Mouse (Mus musculus) hindbrain, embryonic 12.5 days (tissue): ENCODE measurements at regions not wholly inside any gene's neighbourhood (a gene's known extent, or its start where the extent isn't known, plus 50 kb on each side); places are given as distances from the start of the nearest gene placed in this dataset.

ENCODE experiments used
- ATAC-seq: fragments of 200-750 bp; cut with Nextera tagmentation; 2 replicates; pipeline ENCODE4 v1.8.0; 2017; ENCODE audit warnings: moderate TSS enrichment; ENCODE audit not compliant: low FRiP score
- H3K27ac ChIP-seq: fragments of 300-500 bp; sonication (generic); 2 replicates; pipeline ENCODE4 v1.5.1; 2016; ENCODE audit warnings: mild to moderate bottlenecking
- H3K27me3 ChIP-seq: fragments of 300-500 bp; sonication (generic); 2 replicates; pipeline ENCODE4 v1.6.1; 2016; ENCODE audit warnings: mild to moderate bottlenecking
- H3K36me3 ChIP-seq: fragments of 300-500 bp; sonication (generic); 2 replicates; pipeline ENCODE4 v1.6.1; 2016; ENCODE audit warnings: mild to moderate bottlenecking
- H3K4me1 ChIP-seq: fragments of 300-500 bp; sonication (generic); 2 replicates; pipeline ENCODE4 v1.6.1; 2016
- H3K4me2 ChIP-seq: fragments of 300-500 bp; sonication (generic); replicated peaks from 2 replicates; pipeline ENCODE4 v1.6.1; 2016; ENCODE audit warnings: mild to moderate bottlenecking
- H3K4me3 ChIP-seq: fragments of 300-500 bp; sonication (generic); 2 replicates; pipeline ENCODE4 v1.5.1; 2016; ENCODE audit warnings: mild to moderate bottlenecking
- H3K9ac ChIP-seq: fragments of 300-500 bp; sonication (generic); 2 replicates; pipeline ENCODE4 v1.6.1; 2016; ENCODE audit warnings: mild to moderate bottlenecking, moderate library complexity
- H3K9me3 ChIP-seq: fragments of 300-500 bp; sonication (generic); replicated peaks from 2 replicates; pipeline ENCODE4 v1.6.1; 2016; ENCODE audit warnings: mild to moderate bottlenecking
- WGBS: fragments of 180-500 bp; shearing (Covaris S2); methylation state at CpG from one replicate; pipeline ENCODE4 v1.1.7; 2016; 5-methylcytosine and 5-hydroxymethylcytosine counted together

- no peak overlapping the region for H3K4me3 ChIP-seq
- H3K9ac ChIP-seq, result no peak overlapping the region
- 55% methylated on average over 3 of the region's 3 CpGs for WGBS
- no peak for ATAC-seq
- H3K27me3 ChIP-seq, result no peaks in the 10 kb centered on the region
- H3K36me3 ChIP-seq, result no peaks in the 10 kb centered on the region
- no peak overlapping the region for H3K27ac ChIP-seq
- no peaks in the 10 kb centered on the region for H3K9me3 ChIP-seq
- H3K4me1 ChIP-seq, result no peaks in the 10 kb centered on the region
- H3K4me2 ChIP-seq, result no peak overlapping the region
Measured at GRCm38 (mm10) chr2:46013771-46014269, 896.6 kb upstream of the Zeb2 start.

GRCm38 (mm10) chr2:46012716-46013115, 895.5 kb upstream of the Zeb2 start:
- Histone ChIP-seq H3K36me3 (no peaks in the 10 kb centered on the region), H3K27me3 (no peaks in the 10 kb centered on the region), H3K9ac (no peak overlapping the region), H3K27ac (no peak overlapping the region), H3K4me3 (no peak overlapping the region), H3K4me1 (no peaks in the 10 kb centered on the region), H3K4me2 (no peak overlapping the region), H3K9me3 (no peaks in the 10 kb centered on the region)
- ATAC-seq, result no peak
- 91% methylated on average over 1 of the region's 1 CpGs for WGBS

- no peaks in the 10 kb centered on the region for H3K27me3 ChIP-seq
- no peak overlapping the region for H3K4me2 ChIP-seq
- H3K36me3 ChIP-seq, result no peaks in the 10 kb centered on the region
- no peak for ATAC-seq
- H3K4me3 ChIP-seq, result no peak overlapping the region
- no peaks in the 10 kb centered on the region for H3K9me3 ChIP-seq
- no peaks in the 10 kb centered on the region for H3K4me1 ChIP-seq
- H3K9ac ChIP-seq, result no peak overlapping the region
- H3K27ac ChIP-seq, result no peak overlapping the region
Measured at GRCm38 (mm10) chr2:45975157-45975556, 858.0 kb upstream of the Zeb2 start.

- Histone ChIP-seq H3K9ac (no peak overlapping the region), H3K27me3 (no peaks in the 10 kb centered on the region), H3K9me3 (no peaks in the 10 kb centered on the region), H3K4me2 (no peak overlapping the region), H3K4me1 (no peaks in the 10 kb centered on the region), H3K27ac (no peak overlapping the region), H3K36me3 (no peaks in the 10 kb centered on the region), H3K4me3 (no peak overlapping the region)
- ATAC-seq, result no peak
- 85% methylated on average over 5 of the region's 5 CpGs for WGBS
Measured at GRCm38 (mm10) chr2:45968635-45969034, 851.4 kb upstream of the Zeb2 start.

GRCm38 (mm10) chr2:45956792-45957330, 839.7 kb upstream of the Zeb2 start:
- Histone ChIP-seq H3K27me3 (no peaks in the 10 kb centered on the region), H3K9ac (no peak overlapping the region), H3K9me3 (no peaks in the 10 kb centered on the region), H3K4me2 (no peak overlapping the region), H3K4me3 (no peak overlapping the region), H3K36me3 (no peaks in the 10 kb centered on the region), H3K27ac (no peak overlapping the region), H3K4me1 (no peaks in the 10 kb centered on the region)
- WGBS, result 82% methylated on average over 4 of the region's 4 CpGs
- ATAC-seq, result no peak

- no peaks in the 10 kb centered on the region for H3K9me3 ChIP-seq
- H3K4me2 ChIP-seq, result no peak overlapping the region
- no peaks in the 10 kb centered on the region for H3K36me3 ChIP-seq
- no peak overlapping the region for H3K9ac ChIP-seq
- WGBS, result 78% methylated on average over 1 of the region's 1 CpGs
- H3K27ac ChIP-seq, result no peak overlapping the region
- no peak overlapping the region for H3K4me3 ChIP-seq
- no peaks in the 10 kb centered on the region for H3K4me1 ChIP-seq
- H3K27me3 ChIP-seq, result no peaks in the 10 kb centered on the region
- ATAC-seq, result no peak
Measured at GRCm38 (mm10) chr2:45948758-45949157, 831.6 kb upstream of the Zeb2 start.

GRCm38 (mm10) chr2:45925791-45926480, 808.7 kb upstream of the Zeb2 start:
- Histone ChIP-seq H3K4me1 (no peaks in the 10 kb centered on the region), H3K4me3 (no peak overlapping the region), H3K9me3 (no peaks in the 10 kb centered on the region), H3K27me3 (no peaks in the 10 kb centered on the region), H3K4me2 (no peak overlapping the region), H3K9ac (no peak overlapping the region), H3K27ac (no peak overlapping the region), H3K36me3 (no peaks in the 10 kb centered on the region)
- no peak for ATAC-seq
- WGBS, result 83% methylated on average over 7 of the region's 7 CpGs

- no peak overlapping the region for H3K9ac ChIP-seq
- 36% methylated on average over 1 of the region's 1 CpGs for WGBS
- H3K4me1 ChIP-seq, result no peaks in the 10 kb centered on the region
- H3K36me3 ChIP-seq, result no peaks in the 10 kb centered on the region
- no peaks in the 10 kb centered on the region for H3K9me3 ChIP-seq
- ATAC-seq, result no peak
- no peak overlapping the region for H3K4me3 ChIP-seq
- no peak overlapping the region for H3K27ac ChIP-seq
- H3K27me3 ChIP-seq, result no peaks in the 10 kb centered on the region
- no peak overlapping the region for H3K4me2 ChIP-seq
Measured at GRCm38 (mm10) chr2:45908871-45909270, 791.7 kb upstream of the Zeb2 start.

GRCm38 (mm10) chr2:45904623-45905235, 787.5 kb upstream of the Zeb2 start:
- 75% methylated on average over 2 of the region's 2 CpGs for WGBS
- Histone ChIP-seq H3K4me1 (no peaks in the 10 kb centered on the region), H3K4me3 (no peak overlapping the region), H3K27me3 (no peaks in the 10 kb centered on the region), H3K36me3 (no peaks in the 10 kb centered on the region), H3K27ac (no peak overlapping the region), H3K9ac (no peak overlapping the region), H3K9me3 (no peaks in the 10 kb centered on the region), H3K4me2 (no peak overlapping the region)
- no peak for ATAC-seq

- WGBS, result 86% methylated on average over 4 of the region's 4 CpGs
- H3K27ac ChIP-seq, result no peak overlapping the region
- no peaks in the 10 kb centered on the region for H3K9me3 ChIP-seq
- H3K27me3 ChIP-seq, result no peaks in the 10 kb centered on the region
- H3K4me1 ChIP-seq, result no peaks in the 10 kb centered on the region
- no peak overlapping the region for H3K9ac ChIP-seq
- no peak for ATAC-seq
- no peak overlapping the region for H3K4me3 ChIP-seq
- no peaks in the 10 kb centered on the region for H3K36me3 ChIP-seq
- no peak overlapping the region for H3K4me2 ChIP-seq
Measured at GRCm38 (mm10) chr2:45904090-45904489, 786.9 kb upstream of the Zeb2 start.

- no peak overlapping the region for H3K9ac ChIP-seq
- H3K9me3 ChIP-seq, result no peaks in the 10 kb centered on the region
- H3K4me3 ChIP-seq, result no peak overlapping the region
- no peak overlapping the region for H3K4me2 ChIP-seq
- no peak overlapping the region for H3K27ac ChIP-seq
- WGBS, result 84% methylated on average over 1 of the region's 1 CpGs
- no peak for ATAC-seq
- H3K36me3 ChIP-seq, result no peaks in the 10 kb centered on the region
- no peaks in the 10 kb centered on the region for H3K4me1 ChIP-seq
- no peaks in the 10 kb centered on the region for H3K27me3 ChIP-seq
Measured at GRCm38 (mm10) chr2:45903350-45903749, 786.2 kb upstream of the Zeb2 start.

GRCm38 (mm10) chr2:45901892-45902291, 784.7 kb upstream of the Zeb2 start:
- Histone ChIP-seq H3K27ac (no peak overlapping the region), H3K9me3 (no peaks in the 10 kb centered on the region), H3K36me3 (no peaks in the 10 kb centered on the region), H3K9ac (no peak overlapping the region), H3K4me1 (no peaks in the 10 kb centered on the region), H3K4me2 (no peak overlapping the region), H3K27me3 (no peaks in the 10 kb centered on the region), H3K4me3 (no peak overlapping the region)
- WGBS, result 91% methylated on average over 4 of the region's 4 CpGs
- no peak for ATAC-seq

GRCm38 (mm10) chr2:45884680-45885079, 767.5 kb upstream of the Zeb2 start:
- H3K4me3 ChIP-seq, result no peak overlapping the region
- 88% methylated on average over 3 of the region's 3 CpGs for WGBS

More at GRCm38 (mm10) chr2:45884680-45885079, 767.5 kb upstream of the Zeb2 start:
- no peaks in the 10 kb centered on the region for H3K9me3 ChIP-seq
- no peaks in the 10 kb centered on the region for H3K27me3 ChIP-seq
- H3K9ac ChIP-seq, result no peak overlapping the region
- no peak overlapping the region for H3K4me2 ChIP-seq
- no peak overlapping the region for H3K27ac ChIP-seq
- H3K4me1 ChIP-seq, result no peaks in the 10 kb centered on the region
- no peak for ATAC-seq
- no peaks in the 10 kb centered on the region for H3K36me3 ChIP-seq
